Mouse (Mus musculus): ENCODE data around the gene Bik. TPM values are rescaled to one million over a fixed set of nuclear protein-coding genes. Genes with fewer than 3 reads are reported as not detected.

Bik gene
- polyA plus RNA-seq, 1 experiment = 0.71 TPM

DNA sequence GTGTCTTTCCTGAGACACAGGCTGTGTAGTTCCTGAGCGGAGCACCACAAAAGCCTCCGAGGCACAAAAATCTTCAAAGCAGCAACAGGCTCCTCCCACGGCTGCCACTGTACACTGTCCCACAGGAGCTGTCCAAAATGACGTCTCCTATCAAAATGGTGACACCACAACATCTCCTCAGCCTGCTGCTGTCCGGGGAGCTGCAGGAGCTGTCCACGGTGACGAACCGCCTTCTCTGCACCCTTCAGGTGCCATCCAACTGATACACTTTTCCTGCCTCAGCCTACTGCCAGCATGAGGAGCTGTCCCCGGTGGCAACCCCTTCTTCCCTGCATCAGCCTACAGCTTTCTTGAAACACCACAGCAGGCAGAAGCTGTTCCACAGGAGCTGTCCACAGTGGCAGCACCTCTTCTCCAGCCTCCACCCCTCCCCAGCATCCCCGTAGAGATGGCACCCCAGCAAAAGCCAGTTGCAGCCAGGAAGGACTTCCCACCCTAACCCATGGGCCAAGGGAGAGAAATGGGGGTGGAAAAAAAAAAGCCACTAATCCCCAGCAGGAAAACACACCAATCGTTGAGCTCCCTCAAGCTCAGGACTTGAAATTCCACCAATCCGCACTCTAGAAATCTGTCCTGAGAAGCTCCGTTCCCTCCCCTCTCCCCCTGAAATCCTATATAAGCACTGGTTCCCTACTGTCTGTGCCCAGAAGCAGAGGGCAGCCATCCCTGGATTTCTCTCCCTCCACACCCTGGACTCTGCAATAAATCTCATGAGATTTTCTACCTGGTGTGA is 14.0 kb upstream of the Bik start:
- no peak for TF ChIP-seq POLR2A (IDR thresholded peaks at IDR 0.05; ENCODE audit: borderline replicate concordance, extremely low read depth, insufficient read depth, insufficient read length, poor library complexity, severe bottlenecking)
- no peak for TF ChIP-seq CTCF (IDR thresholded peaks at IDR 0.05; ENCODE audit: borderline replicate concordance, extremely low read depth, insufficient read depth, insufficient read length)
- DNase-seq (ENCODE audit: low read depth) = no peak

DNA sequence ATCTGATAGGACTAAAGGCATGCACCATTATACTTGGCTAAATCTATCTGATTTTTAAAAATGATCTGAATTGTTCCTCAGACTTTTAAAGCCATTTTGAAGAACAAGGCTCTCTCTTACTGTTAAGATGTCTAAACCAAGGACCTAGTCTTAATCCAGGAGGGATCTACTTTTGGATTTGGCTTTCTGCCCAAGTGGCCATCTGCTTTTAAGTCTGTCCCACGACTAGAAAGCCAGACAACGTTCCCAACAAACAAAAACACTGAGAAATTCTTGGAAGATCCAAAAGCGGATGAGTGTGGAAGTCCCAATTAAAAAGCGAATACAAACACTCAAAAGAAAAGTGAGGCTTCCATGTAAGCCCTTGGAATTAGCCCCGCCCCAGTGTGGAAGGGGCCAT is 11.6 kb upstream of the Bik start:
- DNase-seq (ENCODE audit: low read depth) = peak; percentile 24
- no peak for TF ChIP-seq POLR2A (IDR thresholded peaks at IDR 0.05; ENCODE audit: borderline replicate concordance, extremely low read depth, insufficient read depth, insufficient read length, poor library complexity, severe bottlenecking)

GRCm38 (mm10) chr15:83518215-83519048 is 8.2 kb upstream of the Bik start:
- peak; percentile 80 for TF ChIP-seq CTCF (IDR thresholded peaks at IDR 0.05; ENCODE audit: borderline replicate concordance, extremely low read depth, insufficient read depth, insufficient read length)
- TF ChIP-seq POLR2A (IDR thresholded peaks at IDR 0.05; ENCODE audit: borderline replicate concordance, extremely low read depth, insufficient read depth, insufficient read length, poor library complexity, severe bottlenecking) = no peak
- DNase-seq (ENCODE audit: low read depth) = peak; percentile 81

DNA sequence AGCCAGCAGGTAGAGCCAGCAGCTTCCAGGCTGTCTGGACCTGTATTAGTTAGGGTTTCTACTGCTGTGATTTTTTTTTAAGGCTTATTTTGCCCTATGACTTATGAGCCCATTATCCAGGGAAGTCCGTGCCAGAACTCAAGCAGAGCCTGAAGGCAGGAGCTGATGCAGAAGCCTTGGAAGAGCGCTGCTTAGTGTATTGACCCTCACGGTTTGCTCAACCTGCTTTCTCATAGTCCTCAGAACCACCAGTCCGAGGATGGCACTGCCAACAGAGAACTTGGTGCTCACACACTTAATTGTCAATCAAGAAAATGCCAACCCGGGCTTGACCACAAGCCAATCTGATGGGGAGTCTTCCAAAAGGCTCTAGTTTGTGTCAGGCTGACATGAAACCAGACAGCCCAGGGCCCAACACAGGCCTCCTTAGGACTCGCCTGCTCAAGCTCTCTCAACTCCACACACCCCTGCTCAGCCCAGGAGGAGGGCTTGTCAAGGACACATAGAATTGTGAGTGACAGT is 5.7 kb upstream of the Bik start:
- no peak for TF ChIP-seq CTCF (IDR thresholded peaks at IDR 0.05; ENCODE audit: borderline replicate concordance, extremely low read depth, insufficient read depth, insufficient read length)
- no peak for TF ChIP-seq POLR2A (IDR thresholded peaks at IDR 0.05; ENCODE audit: borderline replicate concordance, extremely low read depth, insufficient read depth, insufficient read length, poor library complexity, severe bottlenecking)

GRCm38 (mm10) chr15:83523196-83523595 is 3.5 kb upstream of the Bik start:
- TF ChIP-seq POLR2A (IDR thresholded peaks at IDR 0.05; ENCODE audit: borderline replicate concordance, extremely low read depth, insufficient read depth, insufficient read length, poor library complexity, severe bottlenecking) (no peak), CTCF (IDR thresholded peaks at IDR 0.05; ENCODE audit: borderline replicate concordance, extremely low read depth, insufficient read depth, insufficient read length) (no peak)

More for the DNA sequence above, 5.7 kb upstream of the Bik start:
- no peak for DNase-seq (ENCODE audit: low read depth)

GRCm38 (mm10) chr15:83523638-83524332 is 2.9 kb upstream of the Bik start:
- no peak for TF ChIP-seq POLR2A (IDR thresholded peaks at IDR 0.05; ENCODE audit: borderline replicate concordance, extremely low read depth, insufficient read depth, insufficient read length, poor library complexity, severe bottlenecking)

More at GRCm38 (mm10) chr15:83523196-83523595, 3.5 kb upstream of the Bik start:
- DNase-seq (ENCODE audit: low read depth) = peak; percentile 12

GRCm38 (mm10) chr15:83524333-83524729 is 2.3 kb upstream of the Bik start:
- TF ChIP-seq CTCF (IDR thresholded peaks at IDR 0.05; ENCODE audit: borderline replicate concordance, extremely low read depth, insufficient read depth, insufficient read length) (no peak), POLR2A (IDR thresholded peaks at IDR 0.05; ENCODE audit: borderline replicate concordance, extremely low read depth, insufficient read depth, insufficient read length, poor library complexity, severe bottlenecking) (no peak)
- DNase-seq (ENCODE audit: low read depth) = no peak

More at GRCm38 (mm10) chr15:83523638-83524332, 2.9 kb upstream of the Bik start:
- DNase-seq (ENCODE audit: low read depth) = peak; percentile 19

- no peak for TF ChIP-seq POLR2A (IDR thresholded peaks at IDR 0.05; ENCODE audit: borderline replicate concordance, extremely low read depth, insufficient read depth, insufficient read length, poor library complexity, severe bottlenecking)
- no peak for TF ChIP-seq CTCF (IDR thresholded peaks at IDR 0.05; ENCODE audit: borderline replicate concordance, extremely low read depth, insufficient read depth, insufficient read length)
- peak; percentile 12 for DNase-seq (ENCODE audit: low read depth)
These were observed 403 bp downstream of the Bik start for GRCm38 (mm10) chr15:83527092-83527437.

DNA sequence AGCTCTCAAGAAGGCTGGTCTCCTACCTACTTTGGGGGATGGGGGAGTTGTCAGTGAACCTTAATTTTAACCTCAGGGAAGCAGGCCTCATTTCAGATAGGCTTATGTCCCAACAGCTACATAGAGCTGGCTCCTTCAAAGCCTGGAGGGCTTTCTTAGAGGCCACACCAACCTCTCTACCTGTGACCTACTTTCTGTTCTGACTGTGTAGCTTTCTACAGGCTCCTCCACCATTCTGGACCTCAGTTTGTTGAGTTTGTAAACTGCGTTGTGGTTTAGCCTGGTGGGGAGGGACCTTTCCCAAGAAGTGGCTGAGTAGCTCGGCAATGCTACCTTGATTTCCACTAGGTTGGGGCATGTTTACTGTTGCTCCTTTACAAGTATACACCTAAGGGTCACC is 1.1 kb downstream of the Bik start:
- no peak for DNase-seq (ENCODE audit: low read depth)
- TF ChIP-seq CTCF (IDR thresholded peaks at IDR 0.05; ENCODE audit: borderline replicate concordance, extremely low read depth, insufficient read depth, insufficient read length) (no peak), POLR2A (IDR thresholded peaks at IDR 0.05; ENCODE audit: borderline replicate concordance, extremely low read depth, insufficient read depth, insufficient read length, poor library complexity, severe bottlenecking) (no peak)

DNA sequence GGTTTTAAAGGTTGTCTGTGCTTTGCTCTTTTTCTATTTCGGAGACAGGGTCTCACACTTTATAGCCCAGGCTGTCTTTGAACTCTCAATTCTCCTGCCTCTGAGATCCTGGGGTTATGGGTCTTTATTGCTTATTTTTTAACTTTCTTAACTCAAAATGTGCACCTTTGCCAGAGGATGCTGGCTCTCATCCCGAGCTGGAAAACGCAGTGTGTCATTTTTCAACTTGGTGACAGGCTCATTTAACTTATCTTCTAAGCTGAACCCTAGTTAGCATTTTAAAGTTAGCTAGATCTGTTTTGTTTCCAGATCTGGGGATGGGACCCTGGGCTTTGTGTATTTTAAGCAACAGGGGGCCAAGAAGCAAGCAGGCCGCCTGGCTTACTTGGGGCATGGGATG is 2.2 kb downstream of the Bik start:
- TF ChIP-seq POLR2A (IDR thresholded peaks at IDR 0.05; ENCODE audit: borderline replicate concordance, extremely low read depth, insufficient read depth, insufficient read length, poor library complexity, severe bottlenecking) = no peak
- no peak for TF ChIP-seq CTCF (IDR thresholded peaks at IDR 0.05; ENCODE audit: borderline replicate concordance, extremely low read depth, insufficient read depth, insufficient read length)
- DNase-seq (ENCODE audit: low read depth) = no peak

GRCm38 (mm10) chr15:83529765-83530164 is 3.1 kb downstream of the Bik start:
- DNase-seq (ENCODE audit: low read depth) = no peak

More at GRCm38 (mm10) chr15:83529765-83530164, 3.1 kb downstream of the Bik start:
- TF ChIP-seq POLR2A (IDR thresholded peaks at IDR 0.05; ENCODE audit: borderline replicate concordance, extremely low read depth, insufficient read depth, insufficient read length, poor library complexity, severe bottlenecking) = no peak
- TF ChIP-seq CTCF (IDR thresholded peaks at IDR 0.05; ENCODE audit: borderline replicate concordance, extremely low read depth, insufficient read depth, insufficient read length) = no peak

All from brain, embryonic 14.5 days (tissue).